Mouse (Mus musculus) thymus, postnatal 25 days (tissue): ENCODE measurements around the gene Nos2.
"Not testable (repeated sequence)": the region's sequence is repeated elsewhere in the genome, so short reads cannot be mapped to it uniquely, and the experiment has no call there.

Source experiments
- DNase-seq: peaks from one replicate; pipeline ENCODE4 v3.0.0; 2022

Nos2 gene

GRCm38 (mm10) chr11:78959841-78960520 lies 39.4 kb downstream of the Nos2 start:
- peak; percentile 56 for DNase-seq

- DNase-seq: no peak
Measured at GRCm38 (mm10) chr11:78961221-78961620, 40.6 kb downstream of the Nos2 start.

- peak; percentile 71 for DNase-seq
Measured at GRCm38 (mm10) chr11:78967371-78967770, 46.8 kb downstream of the Nos2 start.

GRCm38 (mm10) chr11:78968121-78968520 lies 47.5 kb downstream of the Nos2 start:
- no peak for DNase-seq

GRCm38 (mm10) chr11:78971096-78971495 lies 50.5 kb downstream of the Nos2 start:
- DNase-seq: no peak

GRCm38 (mm10) chr11:78971746-78972145 lies 51.2 kb downstream of the Nos2 start:
- DNase-seq: no peak

DNA sequence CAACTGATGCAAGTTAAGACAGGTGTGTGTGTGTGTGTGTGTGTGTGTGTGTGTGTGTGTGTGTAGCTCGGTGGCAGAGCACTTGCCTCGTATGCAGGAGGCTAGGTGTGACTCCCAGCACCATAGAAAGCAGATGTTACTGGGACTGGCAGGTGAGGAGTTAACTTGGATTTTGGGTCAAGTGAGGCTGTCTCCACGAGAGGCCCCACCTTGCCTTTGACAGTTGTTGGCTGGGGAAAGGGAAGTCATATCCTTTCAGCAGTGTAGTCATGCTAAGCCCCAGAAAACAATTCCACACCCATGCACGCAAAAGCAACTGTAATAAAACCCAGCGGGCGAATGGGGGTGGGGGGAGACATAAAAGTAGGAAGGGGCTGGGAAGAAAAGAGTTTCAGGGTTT lies 51.7 kb downstream of the Nos2 start:
- DNase-seq: no peak

- peak; percentile 58 for DNase-seq
Measured at GRCm38 (mm10) chr11:78972811-78973351, 52.3 kb downstream of the Nos2 start.

- no peak for DNase-seq
Measured at GRCm38 (mm10) chr11:78973381-78974150, 53.0 kb downstream of the Nos2 start.

- DNase-seq: no peak
Measured at GRCm38 (mm10) chr11:78976731-78977510, 56.3 kb downstream of the Nos2 start.

DNA sequence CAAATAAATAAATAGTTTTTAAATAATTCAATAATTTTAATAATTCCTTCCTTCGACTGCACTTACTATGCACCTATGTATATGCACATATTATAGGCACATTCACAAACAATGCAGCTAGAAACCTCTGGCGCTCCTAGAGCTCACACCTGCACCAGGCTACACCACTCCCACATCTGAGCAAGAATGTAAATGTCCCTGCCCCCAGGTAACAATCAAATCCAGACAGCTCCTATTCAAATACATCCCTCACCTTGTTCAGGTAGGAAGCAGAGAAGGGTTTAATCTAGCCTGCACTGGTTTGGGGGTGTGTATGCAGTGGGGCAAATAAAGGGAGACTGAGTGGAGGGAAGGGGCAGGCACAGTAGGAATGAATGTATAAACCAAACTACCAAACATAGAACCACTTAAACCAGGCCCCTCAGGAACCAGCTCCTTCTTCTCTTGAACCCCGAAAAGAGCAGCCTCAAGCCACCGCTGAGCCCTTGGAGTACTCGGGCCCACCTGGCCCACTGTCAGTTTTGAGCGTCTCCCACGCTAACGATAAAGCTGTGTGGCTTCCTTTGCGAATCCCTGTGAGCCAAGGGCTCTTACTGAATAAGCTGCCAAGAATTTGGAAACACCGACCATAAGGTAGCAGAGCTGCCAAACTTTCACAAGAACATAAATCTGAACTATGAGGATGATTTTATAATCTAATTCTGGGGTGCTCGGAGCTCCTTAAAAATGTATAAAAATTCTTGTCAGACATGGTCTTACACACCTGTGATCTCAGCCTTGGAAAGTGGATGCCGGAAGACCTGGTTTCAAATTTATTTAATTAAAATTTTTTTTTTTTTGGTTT lies 57.8 kb downstream of the Nos2 start:
- DNase-seq: no peak

DNA sequence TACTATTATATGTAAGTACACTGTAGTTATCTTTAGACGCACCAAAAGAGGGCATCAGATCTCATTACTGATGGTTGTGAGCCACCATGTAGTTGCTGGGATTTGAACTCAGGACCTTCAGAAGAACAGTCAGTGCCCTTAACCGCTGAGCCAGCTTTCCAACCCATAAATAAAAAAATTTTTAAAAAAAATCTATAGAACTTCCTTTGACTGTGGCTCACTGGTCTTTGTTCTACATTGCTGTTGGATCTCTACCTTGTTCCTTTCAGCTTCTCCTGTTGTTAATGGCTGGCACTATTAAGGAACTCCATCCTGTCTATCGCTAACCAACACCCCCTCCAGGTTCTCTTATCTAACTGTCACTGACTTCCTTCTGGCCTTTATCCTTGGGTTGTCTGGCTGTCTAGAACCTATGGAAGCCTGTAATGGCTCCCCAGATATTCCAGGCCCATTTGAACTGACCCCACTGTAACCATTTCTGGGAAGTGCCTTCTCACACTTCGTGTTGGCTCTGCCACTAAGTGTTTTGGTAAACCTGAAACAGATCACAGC lies 59.6 kb downstream of the Nos2 start:
- DNase-seq: no peak

DNA sequence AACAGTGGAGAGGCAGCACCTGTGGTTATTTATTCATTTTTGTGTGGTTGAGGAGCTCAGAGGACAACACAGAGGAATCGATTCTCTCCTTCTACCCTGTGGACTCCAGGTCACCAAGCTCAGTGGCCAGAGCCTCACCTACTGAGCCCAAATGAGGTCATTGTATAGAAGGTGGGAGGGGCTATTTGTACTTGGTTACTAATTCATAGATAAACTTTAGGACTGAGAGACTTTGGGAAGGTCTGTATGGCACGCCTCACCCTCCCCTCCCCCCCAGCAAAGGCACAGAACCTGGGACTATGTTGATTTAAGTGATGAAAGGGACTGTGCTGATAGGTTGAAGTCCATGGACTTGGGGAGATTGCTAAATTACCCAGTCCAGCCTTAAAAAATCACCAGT lies 61.5 kb downstream of the Nos2 start:
- no peak for DNase-seq

- DNase-seq: peak; percentile 61
Measured at GRCm38 (mm10) chr11:78982513-78983291, 62.1 kb downstream of the Nos2 start.

DNA sequence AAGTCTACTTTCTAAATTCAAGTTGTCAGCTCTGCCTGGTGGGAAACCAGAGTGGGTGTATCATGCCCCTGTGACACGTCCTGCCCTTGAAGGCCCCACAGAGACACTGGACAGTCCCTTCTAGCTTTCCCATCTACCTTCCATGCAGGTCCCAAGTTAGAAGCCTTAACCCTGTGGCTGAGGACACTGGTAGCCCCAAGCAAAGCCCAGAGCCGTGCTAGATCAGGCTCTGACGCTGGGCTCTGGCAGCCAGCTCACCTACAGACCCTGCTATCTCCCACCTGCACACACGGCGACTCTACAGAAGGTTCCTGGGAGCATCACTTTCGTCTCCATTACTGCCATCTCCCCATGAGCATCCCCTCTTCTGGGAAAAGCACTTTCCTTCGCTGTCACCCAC lies 63.0 kb downstream of the Nos2 start:
- peak; percentile 47 for DNase-seq

GRCm38 (mm10) chr11:78984483-78985177 lies 64.0 kb downstream of the Nos2 start, which contains the start of gene Lgals9:
Gene Lgals9 (minus strand): TSS chr11:78984946.
- DNase-seq: peak; percentile 73

GRCm38 (mm10) chr11:78985505-78985904 lies 64.9 kb downstream of the Nos2 start:
- no peak for DNase-seq

DNA sequence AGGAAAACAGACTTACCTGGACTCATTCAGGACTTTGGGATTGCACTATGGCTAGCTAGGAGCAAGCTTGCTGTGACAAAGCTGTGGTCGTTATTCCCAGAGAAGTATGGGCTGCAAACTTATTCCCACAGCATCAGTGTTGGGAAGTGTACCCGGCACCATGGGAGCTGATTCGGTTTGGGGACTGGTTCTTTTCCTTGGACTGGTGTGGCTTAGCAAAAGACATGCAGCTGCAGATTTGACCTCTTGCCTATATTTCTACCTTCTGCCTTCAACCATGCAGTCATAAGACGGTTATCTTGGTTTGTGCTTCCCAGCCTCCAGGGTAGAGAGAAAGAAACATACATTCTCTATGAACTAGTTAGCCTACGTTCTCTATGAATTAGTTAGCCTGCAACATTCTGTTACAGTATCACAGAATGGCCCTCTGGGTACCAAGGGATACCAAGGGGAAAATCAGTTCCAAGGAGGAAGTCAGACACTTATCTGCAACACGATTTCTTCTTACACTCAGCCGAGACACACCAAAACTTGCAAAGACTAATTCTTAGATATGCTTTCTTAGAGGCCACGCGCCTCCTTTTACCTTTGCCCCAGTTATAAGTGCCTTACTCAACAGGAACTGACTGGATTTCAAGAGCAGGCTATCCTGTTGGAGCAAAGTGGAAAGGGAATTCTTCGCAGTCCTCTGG lies 65.9 kb downstream of the Nos2 start:
- no peak for DNase-seq

- DNase-seq: not testable (repeated sequence)
Measured at GRCm38 (mm10) chr11:78989206-78989605, 68.6 kb downstream of the Nos2 start.

DNA sequence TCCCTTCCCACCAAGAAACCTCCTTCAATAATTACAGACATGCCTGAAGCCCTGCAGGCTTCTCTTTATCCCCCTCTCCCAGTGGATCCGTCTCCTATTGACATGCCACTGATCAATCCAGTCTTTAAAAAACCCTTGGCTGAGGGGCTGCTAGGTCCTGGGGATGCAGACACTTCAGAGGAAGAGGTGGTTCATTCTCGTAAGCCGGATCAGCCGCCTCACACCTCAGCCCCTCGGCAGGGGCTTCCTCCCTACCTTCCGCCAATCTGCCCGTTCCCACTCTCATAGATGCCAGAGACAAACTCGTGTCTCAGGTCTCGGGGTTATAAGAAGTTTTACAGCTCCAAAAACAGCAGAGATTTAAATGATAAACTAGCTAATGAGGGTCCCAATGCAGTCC lies 69.5 kb downstream of the Nos2 start:
- DNase-seq: no peak
